Mouse (Mus musculus) kidney, embryonic 15.5 days (tissue): ENCODE results near the gene Ggt5. TPM values are rescaled to one million over a fixed set of nuclear protein-coding genes. Genes with fewer than 3 reads are reported as not detected.
A peak's percentile ranks its signal among the peaks of the same experiment; 100 is the strongest.

Experiments
- ATAC-seq: fragments of 200-750 bp; cut with Nextera tagmentation; replicated peaks from 2 replicates; pipeline ENCODE4 v1.8.0; 2017; ENCODE audit warnings: moderate TSS enrichment; ENCODE audit not compliant: low FRiP score
- H3K27ac ChIP-seq: fragments of 300-500 bp; sonication (generic); 2 replicates; pipeline ENCODE4 v1.5.1; 2015; ENCODE audit warnings: mild to moderate bottlenecking, inconsistent platforms
- H3K27me3 ChIP-seq: fragments of 300-500 bp; sonication (generic); 2 replicates; pipeline ENCODE4 v1.6.1; 2015; ENCODE audit warnings: inconsistent platforms
- H3K36me3 ChIP-seq: fragments of 300-500 bp; sonication (generic); 2 replicates; pipeline ENCODE4 v1.6.1; 2015; ENCODE audit warnings: inconsistent platforms
- H3K4me1 ChIP-seq: fragments of 300-500 bp; sonication (generic); 2 replicates; pipeline ENCODE4 v1.6.1; 2015; ENCODE audit warnings: inconsistent platforms
- H3K4me2 ChIP-seq: fragments of 300-500 bp; sonication (generic); 2 replicates; pipeline ENCODE4 v1.6.1; 2015; ENCODE audit warnings: moderate library complexity, mild to moderate bottlenecking, inconsistent platforms
- H3K4me3 ChIP-seq: fragments of 300-500 bp; sonication (generic); replicated peaks from 2 replicates; pipeline ENCODE4 v1.5.1; 2015; ENCODE audit warnings: mild to moderate bottlenecking, inconsistent platforms
- H3K9ac ChIP-seq: fragments of 300-500 bp; sonication (generic); 2 replicates; pipeline ENCODE4 v1.6.1; 2015; ENCODE audit warnings: mild to moderate bottlenecking, inconsistent platforms
- H3K9me3 ChIP-seq: fragments of 300-500 bp; sonication (generic); replicated peaks from 2 replicates; pipeline ENCODE4 v1.6.1; 2016; ENCODE audit warnings: inconsistent platforms
- WGBS: fragments of 180-500 bp; shearing (Covaris S2); methylation state at CpG from one replicate; pipeline ENCODE4 v1.1.7; 2015; ENCODE audit warnings: mixed read lengths; 5-methylcytosine and 5-hydroxymethylcytosine counted together
- polyA plus RNA-seq: library from polyadenylated mRNA; unstranded; fragments of >200 nt; fragmentation: Nextera tagmentation; extraction: Ambion mirVana; gene quantifications from 2 replicates; pipeline ENCODE4 v1.2.1, GENCODE M21; 2015

The Ggt5 gene
- polyA plus RNA-seq, 1 experiment from 2014 or later, result 7.7 TPM

DNA sequence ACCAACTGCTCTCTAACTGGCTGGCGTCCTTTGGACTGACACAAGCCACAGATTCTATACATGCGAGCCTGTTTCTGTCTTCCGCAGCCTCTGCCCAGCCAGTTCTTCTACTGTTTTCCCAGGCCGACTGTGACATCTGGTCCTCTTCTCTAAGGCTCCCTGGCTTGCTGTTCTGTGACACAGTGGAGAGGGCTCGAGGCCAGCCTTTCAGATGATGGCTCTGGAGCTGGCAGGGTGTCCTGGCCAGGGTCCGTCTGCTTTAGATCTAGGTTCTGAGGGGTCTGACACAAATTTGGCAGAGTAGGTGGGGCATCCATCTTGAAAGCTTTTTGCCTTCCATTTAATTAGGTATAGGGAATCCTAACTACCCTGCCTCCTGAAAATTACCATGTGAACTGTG lies 72.2 kb downstream of the Ggt5 start:
- Histone ChIP-seq H3K4me2 (no peak overlapping the region), H3K27me3 (no peaks in the 10 kb centered on the region), H3K27ac (no peak overlapping the region), H3K9ac (no peak overlapping the region), H3K36me3 (peaks cover 63% of the 10 kb centered on the region), H3K4me1 (peaks cover 7% of the 10 kb centered on the region; the same call in 1 of the 2 replicates), H3K4me3 (no peak overlapping the region), H3K9me3 (no peaks in the 10 kb centered on the region)
- no peak for ATAC-seq
- 81% methylated on average over 6 of the region's 6 CpGs for WGBS

- Histone ChIP-seq H3K9ac (no peak overlapping the region), H3K9me3 (no peaks in the 10 kb centered on the region), H3K4me2 (no peak overlapping the region), H3K27ac (no peak overlapping the region), H3K4me1 (peaks cover 12% of the 10 kb centered on the region), H3K4me3 (no peak overlapping the region), H3K27me3 (no peaks in the 10 kb centered on the region), H3K36me3 (peaks cover 58% of the 10 kb centered on the region)
- no peak for ATAC-seq
- WGBS, result 90% methylated on average over 3 of the region's 3 CpGs
Observed at GRCm38 (mm10) chr10:75661876-75662275, 72.7 kb downstream of the Ggt5 start.

GRCm38 (mm10) chr10:75662575-75662974 lies 73.4 kb downstream of the Ggt5 start:
- no peak overlapping the region for H3K27ac ChIP-seq
- no peak overlapping the region for H3K4me3 ChIP-seq
- H3K27me3 ChIP-seq, result no peaks in the 10 kb centered on the region
- 88% methylated on average over 4 of the region's 4 CpGs for WGBS
- H3K36me3 ChIP-seq, result peaks cover 51% of the 10 kb centered on the region
- H3K4me1 ChIP-seq, result peaks cover 16% of the 10 kb centered on the region
- H3K9me3 ChIP-seq, result no peaks in the 10 kb centered on the region
- H3K4me2 ChIP-seq, result no peak overlapping the region
- H3K9ac ChIP-seq, result no peak overlapping the region
- no peak for ATAC-seq

DNA sequence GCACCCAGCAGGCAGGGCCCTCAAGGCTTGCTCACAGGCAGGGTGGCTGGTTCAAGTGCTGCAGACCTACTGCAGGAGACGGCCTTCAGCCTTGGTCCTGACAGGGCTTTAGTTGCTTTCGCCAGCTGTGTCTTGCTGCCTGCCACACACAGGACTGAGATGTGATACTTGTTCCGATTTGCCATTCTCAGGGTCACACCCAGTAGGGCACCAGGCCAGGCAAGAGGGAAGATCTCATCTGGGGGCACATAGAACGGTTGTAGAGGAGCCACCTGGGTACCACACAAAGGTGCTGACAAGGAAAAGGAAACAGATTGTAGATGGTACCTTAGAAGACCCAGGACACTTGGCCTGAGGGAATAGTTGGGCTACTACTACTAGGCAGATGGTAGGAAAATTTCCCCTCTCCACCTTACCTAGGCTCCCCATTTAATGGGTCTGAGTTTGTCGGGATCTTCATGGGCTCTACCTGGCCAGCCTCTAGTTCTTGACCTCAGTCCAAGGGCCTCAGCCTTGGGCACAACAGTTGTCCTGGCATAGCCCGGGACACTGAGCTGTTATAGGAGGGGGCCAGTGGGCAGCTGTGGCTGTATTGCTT lies 75.6 kb downstream of the Ggt5 start:
- WGBS, result 91% methylated on average over 6 of the region's 6 CpGs
- Histone ChIP-seq H3K36me3 (peaks cover 44% of the 10 kb centered on the region), H3K27me3 (peaks cover 7% of the 10 kb centered on the region; the same call in 1 of the 2 replicates), H3K9ac (no peak overlapping the region), H3K9me3 (no peaks in the 10 kb centered on the region), H3K4me2 (no peak overlapping the region), H3K4me1 (peaks cover 24% of the 10 kb centered on the region), H3K27ac (no peak overlapping the region), H3K4me3 (no peak overlapping the region)
- no peak for ATAC-seq

DNA sequence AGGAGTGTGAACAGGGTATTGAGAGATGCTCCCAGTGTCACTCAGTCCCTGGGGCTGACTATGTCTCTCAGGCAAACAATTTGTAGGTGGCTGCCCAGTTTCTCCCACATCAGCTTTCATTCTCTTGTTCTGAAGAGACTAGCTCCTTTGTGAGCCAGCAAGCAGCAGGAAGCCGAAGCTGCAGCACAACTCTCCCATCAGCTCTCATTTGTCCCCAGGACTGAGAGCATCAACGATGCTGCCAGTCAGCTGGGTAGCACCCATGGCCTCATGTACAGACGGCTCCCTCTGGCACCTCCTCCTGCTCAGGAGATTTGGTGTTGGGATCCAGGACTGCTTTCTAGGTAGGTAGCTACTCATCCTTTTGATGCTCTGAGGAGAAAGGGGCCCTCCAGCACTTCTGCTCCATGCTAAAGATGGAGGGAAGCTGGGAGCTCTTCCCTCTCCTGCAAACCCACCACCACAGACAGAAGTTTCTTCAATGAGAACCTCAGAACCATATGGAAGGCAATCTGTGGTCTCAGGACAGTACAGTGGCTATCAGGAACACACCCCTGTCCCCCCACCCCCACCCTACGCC lies 77.4 kb downstream of the Ggt5 start:
- H3K4me3 ChIP-seq, result peak overlapping the region; percentile 70
- peaks cover 7% of the 10 kb centered on the region; the same call in 1 of the 2 replicates for H3K27me3 ChIP-seq
- ATAC-seq, result no peak
- H3K9me3 ChIP-seq, result no peaks in the 10 kb centered on the region
- peak overlapping the region; percentile 98 for H3K4me2 ChIP-seq
- H3K27ac ChIP-seq, result 0 out of 2 replicates have a peak overlapping the region, but pooled peaks have one; percentile 66
- WGBS, result 45% methylated on average over 4 of the region's 4 CpGs
- H3K9ac ChIP-seq, result peak overlapping the region; percentile 63
- peaks cover 50% of the 10 kb centered on the region for H3K36me3 ChIP-seq
- H3K4me1 ChIP-seq, result peaks cover 24% of the 10 kb centered on the region

Other genes with a start within 250 kb of the Ggt5 start
- 1.6 and 1.8 TPM in 2 replicates for gene Upb1, start 188.2 kb upstream of the Ggt5 start, polyA plus RNA-seq
- gene Snrpd3, start 71.8 kb upstream of the Ggt5 start, polyA plus RNA-seq, result 175 and 183 TPM in 2 replicates
- 44.2 and 46.0 TPM in 2 replicates for gene Gucd1, start 71.4 kb upstream of the Ggt5 start, polyA plus RNA-seq
- gene Lrrc75b, start 29.0 kb upstream of the Ggt5 start, polyA plus RNA-seq, result 3.0 and 3.1 TPM in 2 replicates
- 128 and 137 TPM in 2 replicates for gene Ggt1, start 27.7 kb upstream of the Ggt5 start, polyA plus RNA-seq
- 16.5 and 22.6 TPM in 2 replicates for gene Susd2, start 54.7 kb downstream of the Ggt5 start, polyA plus RNA-seq
- gene Cabin1, start 175.0 kb downstream of the Ggt5 start, polyA plus RNA-seq, result 35.1 and 37.8 TPM in 2 replicates
- gene Ddt, start 184.1 kb downstream of the Ggt5 start, polyA plus RNA-seq, result 81.8 and 84.2 TPM in 2 replicates
- gene Gm20441, start 191.6 kb downstream of the Ggt5 start, polyA plus RNA-seq, result 0.40 TPM in 1 of 2 replicates, not detected in the other
- gene Gstt3, start 192.1 kb downstream of the Ggt5 start, polyA plus RNA-seq, result 42.2 and 43.8 TPM in 2 replicates
- 12.6 and 15.8 TPM in 2 replicates for gene Gstt1, start 209.2 kb downstream of the Ggt5 start, polyA plus RNA-seq
- gene Gstt4, start 233.2 kb downstream of the Ggt5 start, polyA plus RNA-seq, result not detected in 2 replicates
- 38.2 and 39.6 TPM in 2 replicates for gene Gstt2, start 248.1 kb downstream of the Ggt5 start, polyA plus RNA-seq